Mouse (Mus musculus): ENCODE measurements around the gene Lrrc8a. TPM values are rescaled to one million over a fixed set of nuclear protein-coding genes. Genes with fewer than 3 reads are reported as not detected.

The Lrrc8a gene
- polyA plus RNA-seq, 1 experiment from 2014 or later = 43.8 TPM

GRCm38 (mm10) chr2:30237881-30238280 lies 366 bp downstream of the Lrrc8a start:
- Histone ChIP-seq H3K27me3 (ENCODE audit: insufficient read depth, low read length) (no peaks in the 10 kb centered on the region), H3K9ac (replicated peaks; ENCODE audit: low read length) (peak overlapping the region; percentile 90), H3K27ac (ENCODE audit: low read length) (peak overlapping the region; percentile 89), H3K4me2 (replicated peaks; ENCODE audit: low read depth, low read length) (peak overlapping the region; percentile 85), H3K4me1 (ENCODE audit: insufficient read depth, low read length) (peaks cover 29% of the 10 kb centered on the region), H3K9me3 (ENCODE audit: low read length) (no peaks in the 10 kb centered on the region), H3K4me3 (ENCODE audit: low read length) (peak overlapping the region; percentile 70), H3K36me3 (ENCODE audit: insufficient read depth, low read length) (peaks cover 17% of the 10 kb centered on the region)
- peak; percentile 91 for ATAC-seq (ENCODE audit: low FRiP score, low TSS enrichment)
- 0% methylated on average over 42 of the region's 42 CpGs for WGBS

- 47% methylated on average over 3 of the region's 3 CpGs for WGBS
- H3K9ac ChIP-seq (replicated peaks; ENCODE audit: low read length) = peak overlapping the region; percentile 90
- ATAC-seq (ENCODE audit: low FRiP score, low TSS enrichment) = no peak
- H3K4me2 ChIP-seq (replicated peaks; ENCODE audit: low read depth, low read length) = peak overlapping the region; percentile 85
- H3K4me3 ChIP-seq (ENCODE audit: low read length) = peak overlapping the region; percentile 70
- H3K9me3 ChIP-seq (ENCODE audit: low read length) = no peaks in the 10 kb centered on the region
- peaks cover 17% of the 10 kb centered on the region for H3K36me3 ChIP-seq (ENCODE audit: insufficient read depth, low read length)
- peaks cover 31% of the 10 kb centered on the region for H3K4me1 ChIP-seq (ENCODE audit: insufficient read depth, low read length)
- no peaks in the 10 kb centered on the region for H3K27me3 ChIP-seq (ENCODE audit: insufficient read depth, low read length)
- peak overlapping the region; percentile 64 for H3K27ac ChIP-seq (ENCODE audit: low read length)
Observed at GRCm38 (mm10) chr2:30238906-30239465, 1.5 kb downstream of the Lrrc8a start.

- Histone ChIP-seq H3K9me3 (ENCODE audit: low read length) (no peaks in the 10 kb centered on the region), H3K4me2 (replicated peaks; ENCODE audit: low read depth, low read length) (peak overlapping the region; percentile 85; the same call in 1 of the 2 replicates), H3K9ac (replicated peaks; ENCODE audit: low read length) (peak overlapping the region; percentile 90; the same call in 1 of the 2 replicates), H3K4me1 (ENCODE audit: insufficient read depth, low read length) (peaks cover 34% of the 10 kb centered on the region), H3K27ac (ENCODE audit: low read length) (peak overlapping the region; percentile 64), H3K36me3 (ENCODE audit: insufficient read depth, low read length) (peaks cover 24% of the 10 kb centered on the region), H3K4me3 (ENCODE audit: low read length) (no peak overlapping the region), H3K27me3 (ENCODE audit: insufficient read depth, low read length) (no peaks in the 10 kb centered on the region)
- WGBS = 68% methylated on average over 4 of the region's 4 CpGs
- ATAC-seq (ENCODE audit: low FRiP score, low TSS enrichment) = no peak
Observed at GRCm38 (mm10) chr2:30239777-30240176, 2.3 kb downstream of the Lrrc8a start.

GRCm38 (mm10) chr2:30240267-30240666 lies 2.8 kb downstream of the Lrrc8a start, which contains the start of gene Gm28035:
Gene Gm28035 (plus strand): TSS chr2:30240567.
- 84% methylated on average over 2 of the region's 2 CpGs for WGBS

GRCm38 (mm10) chr2:30242509-30242908 lies 5.0 kb downstream of the Lrrc8a start:
- peak; percentile 50 for ATAC-seq (ENCODE audit: low FRiP score, low TSS enrichment)
- WGBS = 36% methylated on average over 4 of the region's 4 CpGs
- H3K9me3 ChIP-seq (ENCODE audit: low read length) = no peaks in the 10 kb centered on the region
- H3K4me1 ChIP-seq (ENCODE audit: insufficient read depth, low read length) = peaks cover 32% of the 10 kb centered on the region
- no peaks in the 10 kb centered on the region for H3K27me3 ChIP-seq (ENCODE audit: insufficient read depth, low read length)
- H3K4me2 ChIP-seq (replicated peaks; ENCODE audit: low read depth, low read length) = no peak overlapping the region
- no peak overlapping the region for H3K9ac ChIP-seq (replicated peaks; ENCODE audit: low read length)
- no peak overlapping the region for H3K4me3 ChIP-seq (ENCODE audit: low read length)
- peaks cover 24% of the 10 kb centered on the region for H3K36me3 ChIP-seq (ENCODE audit: insufficient read depth, low read length)
- H3K27ac ChIP-seq (ENCODE audit: low read length) = peak overlapping the region; percentile 44; the same call in 1 of the 2 replicates

More at GRCm38 (mm10) chr2:30240267-30240666, 2.8 kb downstream of the Lrrc8a start, which contains the start of gene Gm28035:
- Histone ChIP-seq H3K4me2 (replicated peaks; ENCODE audit: low read depth, low read length) (peak within 1 kb of the TSS; percentile 85), H3K27me3 (ENCODE audit: insufficient read depth, low read length) (no peaks in the 10 kb centered on the region), H3K9ac (replicated peaks; ENCODE audit: low read length) (peak within 1 kb of the TSS; percentile 90; the same call in 1 of the 2 replicates), H3K27ac (ENCODE audit: low read length) (peak within 1 kb of the TSS; percentile 64), H3K36me3 (ENCODE audit: insufficient read depth, low read length) (peaks cover 24% of the 10 kb centered on the region), H3K4me1 (ENCODE audit: insufficient read depth, low read length) (peaks cover 37% of the 10 kb centered on the region), H3K9me3 (ENCODE audit: low read length) (no peaks in the 10 kb centered on the region), H3K4me3 (ENCODE audit: low read length) (peak within 1 kb of the TSS; percentile 70; the same call in 1 of the 2 replicates)
- no peak for ATAC-seq (ENCODE audit: low FRiP score, low TSS enrichment)

GRCm38 (mm10) chr2:30243391-30243790 lies 5.9 kb downstream of the Lrrc8a start:
- Histone ChIP-seq H3K27ac (ENCODE audit: low read length) (peak overlapping the region; percentile 44; the same call in 1 of the 2 replicates), H3K9ac (replicated peaks; ENCODE audit: low read length) (no peak overlapping the region), H3K4me1 (ENCODE audit: insufficient read depth, low read length) (peaks cover 30% of the 10 kb centered on the region), H3K4me3 (ENCODE audit: low read length) (no peak overlapping the region), H3K4me2 (replicated peaks; ENCODE audit: low read depth, low read length) (no peak overlapping the region), H3K9me3 (ENCODE audit: low read length) (no peaks in the 10 kb centered on the region), H3K36me3 (ENCODE audit: insufficient read depth, low read length) (peaks cover 30% of the 10 kb centered on the region), H3K27me3 (ENCODE audit: insufficient read depth, low read length) (no peaks in the 10 kb centered on the region)
- 79% methylated on average over 4 of the region's 4 CpGs for WGBS
- ATAC-seq (ENCODE audit: low FRiP score, low TSS enrichment) = no peak

- H3K9me3 ChIP-seq (ENCODE audit: low read length) = no peaks in the 10 kb centered on the region
- peaks cover 17% of the 10 kb centered on the region for H3K4me1 ChIP-seq (ENCODE audit: insufficient read depth, low read length)
- no peak overlapping the region for H3K4me2 ChIP-seq (replicated peaks; ENCODE audit: low read depth, low read length)
- no peak overlapping the region for H3K9ac ChIP-seq (replicated peaks; ENCODE audit: low read length)
- no peaks in the 10 kb centered on the region for H3K27me3 ChIP-seq (ENCODE audit: insufficient read depth, low read length)
- no peak overlapping the region for H3K4me3 ChIP-seq (ENCODE audit: low read length)
- 65% methylated on average over 7 of the region's 7 CpGs for WGBS
- H3K36me3 ChIP-seq (ENCODE audit: insufficient read depth, low read length) = peaks cover 31% of the 10 kb centered on the region
- H3K27ac ChIP-seq (ENCODE audit: low read length) = peak overlapping the region; percentile 43; the same call in 1 of the 2 replicates
- ATAC-seq (ENCODE audit: low FRiP score, low TSS enrichment) = no peak
Observed at GRCm38 (mm10) chr2:30244595-30245178, 7.2 kb downstream of the Lrrc8a start.

- Histone ChIP-seq H3K27me3 (ENCODE audit: insufficient read depth, low read length) (no peaks in the 10 kb centered on the region), H3K4me1 (ENCODE audit: insufficient read depth, low read length) (peaks cover 18% of the 10 kb centered on the region), H3K36me3 (ENCODE audit: insufficient read depth, low read length) (peaks cover 15% of the 10 kb centered on the region), H3K9me3 (ENCODE audit: low read length) (no peaks in the 10 kb centered on the region), H3K27ac (ENCODE audit: low read length) (no peak overlapping the region), H3K4me2 (replicated peaks; ENCODE audit: low read depth, low read length) (no peak overlapping the region), H3K4me3 (ENCODE audit: low read length) (no peak overlapping the region), H3K9ac (replicated peaks; ENCODE audit: low read length) (no peak overlapping the region; the same call in 1 of the 2 replicates)
- 64% methylated on average over 5 of the region's 5 CpGs for WGBS
- no peak for ATAC-seq (ENCODE audit: low FRiP score, low TSS enrichment)
Observed at GRCm38 (mm10) chr2:30247036-30247435, 9.5 kb downstream of the Lrrc8a start.

GRCm38 (mm10) chr2:30247681-30248080 lies 10.2 kb downstream of the Lrrc8a start:
- WGBS = 59% methylated on average over 4 of the region's 4 CpGs
- no peak for ATAC-seq (ENCODE audit: low FRiP score, low TSS enrichment)
- peaks cover 14% of the 10 kb centered on the region for H3K36me3 ChIP-seq (ENCODE audit: insufficient read depth, low read length)

GRCm38 (mm10) chr2:30249182-30249581 lies 11.7 kb downstream of the Lrrc8a start:
- Histone ChIP-seq H3K9ac (replicated peaks; ENCODE audit: low read length) (no peak overlapping the region), H3K9me3 (ENCODE audit: low read length) (no peaks in the 10 kb centered on the region), H3K4me1 (ENCODE audit: insufficient read depth, low read length) (peaks cover 10% of the 10 kb centered on the region), H3K36me3 (ENCODE audit: insufficient read depth, low read length) (peaks cover 12% of the 10 kb centered on the region), H3K27ac (ENCODE audit: low read length) (no peak overlapping the region), H3K27me3 (ENCODE audit: insufficient read depth, low read length) (no peaks in the 10 kb centered on the region), H3K4me2 (replicated peaks; ENCODE audit: low read depth, low read length) (no peak overlapping the region), H3K4me3 (ENCODE audit: low read length) (no peak overlapping the region)
- 90% methylated on average over 3 of the region's 3 CpGs for WGBS
- ATAC-seq (ENCODE audit: low FRiP score, low TSS enrichment) = no peak

More at GRCm38 (mm10) chr2:30247681-30248080, 10.2 kb downstream of the Lrrc8a start:
- Histone ChIP-seq H3K4me1 (ENCODE audit: insufficient read depth, low read length) (peaks cover 14% of the 10 kb centered on the region), H3K9me3 (ENCODE audit: low read length) (no peaks in the 10 kb centered on the region), H3K27ac (ENCODE audit: low read length) (no peak overlapping the region), H3K4me2 (replicated peaks; ENCODE audit: low read depth, low read length) (no peak overlapping the region), H3K27me3 (ENCODE audit: insufficient read depth, low read length) (no peaks in the 10 kb centered on the region), H3K9ac (replicated peaks; ENCODE audit: low read length) (no peak overlapping the region), H3K4me3 (ENCODE audit: low read length) (no peak overlapping the region)
